Mouse (Mus musculus): ENCODE data around the gene Grn. TPM values are rescaled to one million over a fixed set of nuclear protein-coding genes. Genes with fewer than 3 reads are reported as not detected.

Gene Grn
- total RNA-seq, 2 experiments from 2014 or later: 55.8 to 58.9 TPM

GRCm38 (mm10) chr11:102439093-102440082 lies 9.3 kb downstream of the Grn start:
- no peak for DNase-seq (ENCODE audit: low spot score in 2 of 2)

GRCm38 (mm10) chr11:102440255-102440654 lies 10.1 kb downstream of the Grn start:
- DNase-seq (ENCODE audit: low spot score in 2 of 2): no peak

- no peak for DNase-seq (ENCODE audit: low spot score in 2 of 2)
Measured at GRCm38 (mm10) chr11:102441434-102441833, 11.3 kb downstream of the Grn start.

- no peak for DNase-seq (ENCODE audit: low spot score in 2 of 2)
Measured at GRCm38 (mm10) chr11:102442089-102442488, 12.0 kb downstream of the Grn start.

GRCm38 (mm10) chr11:102443740-102444139 lies 13.6 kb downstream of the Grn start:
- no peak for DNase-seq (ENCODE audit: low spot score in 2 of 2)

GRCm38 (mm10) chr11:102444321-102444720 lies 14.2 kb downstream of the Grn start:
- DNase-seq (ENCODE audit: low spot score in 2 of 2): no peak

- DNase-seq (ENCODE audit: low spot score in 2 of 2): no peak
Measured at GRCm38 (mm10) chr11:102444781-102445180, 14.7 kb downstream of the Grn start.

- peak in 1 of 2 experiments; percentile 40 for DNase-seq (ENCODE audit: low spot score in 2 of 2)
Measured at GRCm38 (mm10) chr11:102445264-102445890, 15.3 kb downstream of the Grn start.

GRCm38 (mm10) chr11:102445891-102446361 lies 15.8 kb downstream of the Grn start:
- DNase-seq (ENCODE audit: low spot score in 2 of 2): peak in 1 of 2 experiments; percentile 24

GRCm38 (mm10) chr11:102446581-102447461 lies 16.7 kb downstream of the Grn start:
- peak in 1 of 2 experiments; percentile 23 for DNase-seq (ENCODE audit: low spot score in 2 of 2)

GRCm38 (mm10) chr11:102447497-102447896 lies 17.4 kb downstream of the Grn start, which contains the start of gene Fam171a2:
TSS of gene Fam171a2 (minus strand) at chr11:102447682.
- peak; percentile 77 to 80 for DNase-seq (ENCODE audit: low spot score in 2 of 2)

- no peak for DNase-seq (ENCODE audit: low spot score in 2 of 2)
Measured at GRCm38 (mm10) chr11:102448327-102448726, 18.2 kb downstream of the Grn start.

- DNase-seq (ENCODE audit: low spot score in 2 of 2): no peak
Measured at GRCm38 (mm10) chr11:102449043-102450008, 19.2 kb downstream of the Grn start.

GRCm38 (mm10) chr11:102453131-102453530 lies 23.0 kb downstream of the Grn start:
- no peak for DNase-seq (ENCODE audit: low spot score in 2 of 2)

- no peak for DNase-seq (ENCODE audit: low spot score in 2 of 2)
Measured at GRCm38 (mm10) chr11:102455740-102456396, 25.8 kb downstream of the Grn start.

- no peak for DNase-seq (ENCODE audit: low spot score in 2 of 2)
Measured at GRCm38 (mm10) chr11:102460541-102460940, 30.4 kb downstream of the Grn start.

GRCm38 (mm10) chr11:102461764-102462163 lies 31.6 kb downstream of the Grn start:
- DNase-seq (ENCODE audit: low spot score in 2 of 2): no peak

GRCm38 (mm10) chr11:102464901-102465300 lies 34.8 kb downstream of the Grn start:
- DNase-seq (ENCODE audit: low spot score in 2 of 2): no peak
